Mouse (Mus musculus): ENCODE results near the gene Lsm5.

GRCm38 (mm10) chr6:56719071-56719470 lies 14.6 kb upstream of the Lsm5 start:
- TF ChIP-seq POLR2A (IDR thresholded peaks at IDR 0.05; ENCODE audit: control insufficient read depth, extremely low read depth, insufficient read depth, low read length, poor library complexity), result no peak
- TF ChIP-seq CTCF (IDR thresholded peaks at IDR 0.05; ENCODE audit: borderline replicate concordance, control insufficient read depth, extremely low read depth, insufficient read depth, low read length, poor library complexity), result no peak

Measured in thymus, adult 2 months (tissue).